Mouse (Mus musculus) mature B cell (primary cell): ENCODE results near the gene Trp73.

ENCODE experiments used
- in situ Hi-C: fragments of 300-500 bp; cut with MboI; formaldehyde crosslinking; loops from 2 replicates; pipeline ENCODE4 v1.14.3; 2019

The Trp73 gene

GRCm38 (mm10) chr4:154103386-154103785 lies 36.6 kb downstream of the Trp73 start:
- in situ Hi-C loops = no loop called here

- in situ Hi-C loops = no loop called here
Observed at GRCm38 (mm10) chr4:154099361-154099760, 40.6 kb downstream of the Trp73 start.

GRCm38 (mm10) chr4:154096111-154096510 lies 43.9 kb downstream of the Trp73 start:
- in situ Hi-C loops = no loop called here

GRCm38 (mm10) chr4:154093210-154093609 lies 46.8 kb downstream of the Trp73 start:
- in situ Hi-C loops = no loop called here

- in situ Hi-C loops = no loop called here
Observed at GRCm38 (mm10) chr4:154091356-154091755, 48.7 kb downstream of the Trp73 start.

GRCm38 (mm10) chr4:154089205-154089604 lies 50.8 kb downstream of the Trp73 start:
- in situ Hi-C loops = no loop called here

- in situ Hi-C loops = no loop called here
Observed at GRCm38 (mm10) chr4:154086436-154086835, 53.6 kb downstream of the Trp73 start.

GRCm38 (mm10) chr4:154085856-154086255 lies 54.2 kb downstream of the Trp73 start:
- in situ Hi-C loops = no loop called here

GRCm38 (mm10) chr4:154081974-154082373 lies 58.0 kb downstream of the Trp73 start:
- in situ Hi-C loops = no loop called here

GRCm38 (mm10) chr4:154081021-154081420 lies 59.0 kb downstream of the Trp73 start:
- in situ Hi-C loops = no loop called here

GRCm38 (mm10) chr4:154080211-154080610 lies 59.8 kb downstream of the Trp73 start:
- in situ Hi-C loops = no loop called here

- in situ Hi-C loops = no loop called here
Observed at GRCm38 (mm10) chr4:154071941-154072340, 68.1 kb downstream of the Trp73 start.

GRCm38 (mm10) chr4:154071521-154071920 lies 68.5 kb downstream of the Trp73 start:
- in situ Hi-C loops = no loop called here

- in situ Hi-C loops = no loop called here
Observed at GRCm38 (mm10) chr4:154070896-154071295, 69.1 kb downstream of the Trp73 start.

GRCm38 (mm10) chr4:154064827-154065773 lies 74.9 kb downstream of the Trp73 start:
- in situ Hi-C loops = no loop called here

GRCm38 (mm10) chr4:154057696-154058095 lies 82.3 kb downstream of the Trp73 start:
- in situ Hi-C loops = no loop called here

GRCm38 (mm10) chr4:154056661-154057060 lies 83.3 kb downstream of the Trp73 start:
- in situ Hi-C loops = no loop called here

GRCm38 (mm10) chr4:154056046-154056445 lies 84.0 kb downstream of the Trp73 start:
- in situ Hi-C loops = no loop called here

GRCm38 (mm10) chr4:154055482-154055881 lies 84.5 kb downstream of the Trp73 start:
- in situ Hi-C loops = no loop called here

- in situ Hi-C loops = no loop called here
Observed at GRCm38 (mm10) chr4:154053065-154053464, 86.9 kb downstream of the Trp73 start.

GRCm38 (mm10) chr4:154051401-154051800 lies 88.6 kb downstream of the Trp73 start:
- in situ Hi-C loops = no loop called here

GRCm38 (mm10) chr4:154045837-154046236 lies 94.2 kb downstream of the Trp73 start:
- in situ Hi-C loops = no loop called here

- in situ Hi-C loops = no loop called here
Observed at GRCm38 (mm10) chr4:154042577-154042976, 97.4 kb downstream of the Trp73 start, which contains the start of gene Ccdc27. Ccdc27 (minus strand) TSS chr4:154042677.
